Mouse (Mus musculus): Measurements from ENCODE around the gene Cdk17. TPM values are rescaled to one million over a fixed set of nuclear protein-coding genes. Genes with fewer than 3 reads are reported as not detected.
A peak's percentile ranks its signal among the peaks of the same experiment; 100 is the strongest.
"Not testable (repeated sequence)": the region's sequence is repeated elsewhere in the genome, so short reads cannot be mapped to it uniquely, and the experiment has no call there.

Gene Cdk17
- total RNA-seq, 2 experiments from 2014 or later = 207 to 216 TPM

DNA sequence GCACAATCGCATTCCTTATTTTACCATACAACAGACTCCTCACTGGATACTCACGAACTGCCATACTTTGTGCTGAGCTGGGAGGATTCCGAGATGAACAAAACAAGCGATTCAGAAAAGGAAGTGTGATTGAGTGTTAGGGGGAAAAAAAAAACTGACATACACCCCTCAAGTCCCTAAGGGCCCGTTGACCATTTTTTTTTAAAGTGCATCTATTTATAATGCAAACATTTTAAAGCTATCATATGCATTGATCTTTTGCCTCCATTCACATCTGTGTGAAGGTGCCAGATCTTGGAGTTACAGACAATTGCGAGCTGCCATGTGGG is 16.7 kb upstream of the Cdk17 start:
- intact Hi-C loops (cut with DNase I) = no loop called here
- TF ChIP-seq CTCF (IDR thresholded peaks at IDR 0.05) = no peak
- no peak for DNase-seq (ENCODE audit: extremely low spot score in 1 of 2, low spot score in 2 of 2)
- Histone ChIP-seq H3K27ac (peak overlapping the region; percentile 33), H3K4me3 (no peak overlapping the region)

GRCm38 (mm10) chr10:93144579-93144978 is 16.1 kb upstream of the Cdk17 start:
- no peak for TF ChIP-seq CTCF (IDR thresholded peaks at IDR 0.05)

DNA sequence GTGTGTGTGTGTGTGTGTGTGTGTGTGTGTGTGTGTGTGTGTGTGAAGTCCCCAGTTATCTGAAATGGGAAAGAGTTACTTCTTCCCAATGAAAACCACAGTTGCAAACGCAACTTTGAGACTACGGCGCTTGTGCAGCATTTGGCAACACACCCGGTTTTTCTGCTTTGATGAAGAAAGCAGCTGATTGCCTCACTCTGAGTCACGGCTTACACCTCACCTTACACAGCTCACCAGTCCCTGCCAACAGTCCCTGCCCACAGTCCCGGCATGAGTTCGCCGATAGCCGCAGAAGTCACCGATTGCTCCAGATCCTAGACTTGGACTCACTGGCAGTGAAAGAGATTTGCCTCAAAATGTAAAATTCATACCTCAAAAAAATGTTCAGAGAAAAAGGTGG is 15.6 kb upstream of the Cdk17 start:
- intact Hi-C loops (cut with DNase I) = no loop called here
- no peak for TF ChIP-seq CTCF (IDR thresholded peaks at IDR 0.05)
- Histone ChIP-seq H3K27ac (no peak overlapping the region), H3K4me3 (no peak overlapping the region)
- peak in 1 of 2 experiments; percentile 42 for DNase-seq (ENCODE audit: extremely low spot score in 1 of 2, low spot score in 2 of 2)

More at GRCm38 (mm10) chr10:93144579-93144978, 16.1 kb upstream of the Cdk17 start:
- no peak overlapping the region for H3K4me3 ChIP-seq
- intact Hi-C loops (cut with DNase I) = no loop called here
- no peak for DNase-seq (ENCODE audit: extremely low spot score in 1 of 2, low spot score in 2 of 2)
- no peak overlapping the region for H3K27ac ChIP-seq

GRCm38 (mm10) chr10:93146601-93147000 is 14.1 kb upstream of the Cdk17 start:
- no peak for DNase-seq (ENCODE audit: extremely low spot score in 1 of 2, low spot score in 2 of 2)
- TF ChIP-seq CTCF (IDR thresholded peaks at IDR 0.05) = no peak
- H3K27ac ChIP-seq = no peak overlapping the region
- intact Hi-C loops (cut with DNase I) = no loop called here
- H3K4me3 ChIP-seq = no peak overlapping the region

DNA sequence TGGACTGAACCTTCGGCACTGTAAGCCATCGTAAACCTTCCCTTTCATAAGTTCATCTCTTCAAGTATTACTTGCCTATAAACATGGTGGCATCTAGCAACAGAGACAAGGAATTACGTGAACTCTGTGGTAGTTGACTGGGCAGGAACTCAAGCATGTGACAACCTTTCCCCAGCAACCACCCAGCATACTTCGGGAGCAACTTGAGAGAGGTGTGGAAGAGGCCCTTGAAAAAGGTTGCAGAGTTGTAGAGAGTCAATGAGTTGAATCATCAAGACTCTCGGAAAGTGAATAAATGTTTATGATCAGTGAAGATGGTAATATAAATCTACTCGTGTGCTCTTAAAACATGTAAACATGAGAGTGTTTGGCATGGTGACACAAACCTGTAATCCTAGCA is 13.0 kb upstream of the Cdk17 start:
- no peak for DNase-seq (ENCODE audit: extremely low spot score in 1 of 2, low spot score in 2 of 2)
- no peak overlapping the region for H3K27ac ChIP-seq
- H3K4me3 ChIP-seq = no peak overlapping the region
- no peak for TF ChIP-seq CTCF (IDR thresholded peaks at IDR 0.05)
- intact Hi-C loops (cut with DNase I) = no loop called here

DNA sequence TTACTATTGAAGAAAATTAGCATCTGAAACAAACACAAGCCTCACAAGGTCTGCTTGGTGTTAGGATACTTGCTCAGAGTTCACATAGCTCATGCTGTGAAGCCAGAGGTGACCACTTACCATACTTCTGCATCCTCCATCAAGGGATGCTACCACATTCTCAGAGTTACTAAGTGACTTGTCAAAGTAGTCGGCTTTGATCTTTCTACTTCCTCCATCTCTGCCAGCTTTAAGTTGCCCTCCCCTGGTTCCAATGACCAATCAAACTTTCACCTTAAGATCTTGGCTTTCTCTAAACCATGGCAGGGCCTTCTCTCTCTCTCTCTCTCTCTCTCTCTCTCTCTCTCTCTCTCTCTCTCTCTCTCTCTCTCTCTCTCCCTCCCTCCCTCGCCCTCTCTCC is 11.1 kb upstream of the Cdk17 start:
- intact Hi-C loops (cut with DNase I) = no loop called here
- Histone ChIP-seq H3K27ac (no peak overlapping the region), H3K4me3 (no peak overlapping the region)
- DNase-seq (ENCODE audit: extremely low spot score in 1 of 2, low spot score in 2 of 2) = no peak
- no peak for TF ChIP-seq CTCF (IDR thresholded peaks at IDR 0.05)

DNA sequence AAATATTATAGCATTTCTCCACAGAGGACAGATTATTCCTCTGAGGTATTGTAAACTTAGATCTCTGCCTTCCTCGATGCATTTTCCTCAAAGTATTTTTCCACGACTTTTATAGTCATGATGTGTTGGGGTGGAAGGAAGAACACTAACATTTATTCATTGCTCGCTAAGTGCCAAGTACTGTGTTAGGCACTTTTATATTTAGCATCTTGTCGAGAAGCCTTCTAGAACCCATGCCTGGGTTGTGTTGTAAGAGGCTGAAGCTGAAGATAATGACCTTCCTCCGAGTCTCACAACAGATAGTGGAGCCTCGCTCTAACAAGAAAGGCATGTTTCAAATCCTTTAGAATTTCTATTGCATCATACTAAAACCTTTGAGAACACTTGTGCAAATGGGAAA is 8.9 kb upstream of the Cdk17 start:
- no peak for TF ChIP-seq CTCF (IDR thresholded peaks at IDR 0.05)
- Histone ChIP-seq H3K27ac (no peak overlapping the region), H3K4me3 (no peak overlapping the region)
- no peak for DNase-seq (ENCODE audit: extremely low spot score in 1 of 2, low spot score in 2 of 2)
- intact Hi-C loops (cut with DNase I) = no loop called here

- Histone ChIP-seq H3K27ac (no peak overlapping the region), H3K4me3 (no peak overlapping the region)
- intact Hi-C loops (cut with DNase I) = no loop called here
- TF ChIP-seq CTCF (IDR thresholded peaks at IDR 0.05) = no peak
- no peak for DNase-seq (ENCODE audit: extremely low spot score in 1 of 2, low spot score in 2 of 2)
Observed at GRCm38 (mm10) chr10:93152698-93153097, 8.0 kb upstream of the Cdk17 start.

DNA sequence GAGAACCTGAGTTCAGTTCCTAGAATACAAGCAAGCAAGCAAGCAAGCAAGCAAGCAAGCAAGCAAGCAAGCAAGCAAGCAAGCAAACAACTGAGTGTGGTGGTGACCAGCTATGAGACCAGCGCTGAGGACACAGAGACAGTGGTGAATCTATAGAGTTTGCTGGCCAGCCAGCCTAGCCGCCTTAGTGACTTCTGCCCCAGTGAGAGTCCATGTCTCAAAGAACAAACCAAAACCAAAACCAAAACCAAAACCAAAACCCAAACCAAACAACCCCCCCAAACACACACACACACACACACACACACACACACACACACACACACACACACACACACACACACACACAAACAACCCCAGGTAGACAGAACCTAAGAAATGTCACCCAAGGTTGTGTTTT is 7.3 kb upstream of the Cdk17 start:
- H3K4me3 ChIP-seq; intact Hi-C loops (cut with DNase I); H3K27ac ChIP-seq; DNase-seq (ENCODE audit: extremely low spot score in 1 of 2, low spot score in 2 of 2): not testable (repeated sequence)

DNA sequence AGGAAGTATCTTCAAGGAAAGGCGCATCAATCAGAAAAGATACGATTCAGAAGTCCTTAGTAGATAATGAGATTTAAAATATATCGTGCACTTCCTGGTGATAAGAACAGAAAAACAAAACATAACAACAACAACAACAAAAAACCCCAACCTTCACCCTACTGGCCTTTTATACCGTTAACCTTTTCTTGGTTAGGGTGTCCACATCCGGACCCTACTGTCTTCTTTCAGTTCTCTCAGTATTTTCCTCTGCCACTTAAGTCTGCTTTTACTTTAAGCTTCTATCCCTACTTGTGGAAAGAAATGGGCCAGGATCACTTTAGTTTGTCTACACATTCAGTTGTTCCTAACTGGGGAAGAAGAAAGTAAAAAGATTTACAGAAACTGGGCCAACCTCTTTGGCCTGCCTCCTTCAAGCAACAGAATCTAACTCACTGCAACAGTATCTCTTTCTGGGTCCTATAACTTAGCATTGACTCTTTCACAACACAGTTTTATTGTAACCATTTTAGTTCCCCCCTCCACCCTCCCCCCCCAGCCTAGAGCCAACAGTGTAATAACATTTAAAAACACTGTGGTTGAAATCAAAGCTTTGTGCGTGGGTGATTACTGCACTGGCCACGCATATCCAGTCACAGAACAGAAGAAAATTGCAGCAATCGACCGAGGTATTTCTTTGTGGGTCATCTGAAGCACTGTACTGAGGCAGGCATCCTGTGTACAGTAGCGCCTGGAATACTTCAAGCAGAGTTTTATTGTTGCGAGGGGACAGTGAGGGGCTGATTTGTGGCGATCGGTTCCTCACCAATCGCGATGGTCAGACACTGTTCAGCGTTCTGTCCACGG is 801 bp upstream of the Cdk17 start:
- no peak for DNase-seq (ENCODE audit: extremely low spot score in 1 of 2, low spot score in 2 of 2)
- TF ChIP-seq CTCF (IDR thresholded peaks at IDR 0.05) = no peak
- peak overlapping the region; percentile 62 for H3K27ac ChIP-seq
- H3K4me3 ChIP-seq = peak overlapping the region; percentile 96
- intact Hi-C loops (cut with DNase I) = loop anchor here (1.0 to 10.0 kb wide), 7 partner anchors 36 to 295 kb away; partner anchors contain the start of gene Lta4h

DNA sequence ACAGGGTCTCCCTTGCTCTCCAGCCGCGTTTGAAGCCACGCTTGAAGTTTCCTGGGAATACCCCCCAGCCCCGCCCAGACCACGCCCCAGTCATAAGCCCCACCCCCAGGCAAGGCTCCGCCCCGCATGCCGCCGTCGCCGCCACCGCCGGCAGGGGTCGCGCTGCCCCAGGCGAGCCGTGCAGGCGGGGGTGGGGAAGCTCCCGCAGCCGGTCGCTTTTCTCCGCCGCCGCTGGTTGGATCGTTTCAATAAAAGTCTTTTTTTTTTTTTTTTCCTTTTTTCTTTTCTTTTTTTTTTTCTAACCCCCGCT is 223 bp upstream of the Cdk17 start:
- peak overlapping the region; percentile 96 for H3K4me3 ChIP-seq
- intact Hi-C loops (cut with DNase I) = loop anchor here (1.0 to 10.0 kb wide), 6 partner anchors 36 to 294 kb away; partner anchors contain the start of gene Lta4h
- peak; percentile 84 to 89 for DNase-seq (ENCODE audit: extremely low spot score in 1 of 2, low spot score in 2 of 2)
- TF ChIP-seq CTCF (IDR thresholded peaks at IDR 0.05) = peak; percentile 93
- H3K27ac ChIP-seq = peak overlapping the region; percentile 99

DNA sequence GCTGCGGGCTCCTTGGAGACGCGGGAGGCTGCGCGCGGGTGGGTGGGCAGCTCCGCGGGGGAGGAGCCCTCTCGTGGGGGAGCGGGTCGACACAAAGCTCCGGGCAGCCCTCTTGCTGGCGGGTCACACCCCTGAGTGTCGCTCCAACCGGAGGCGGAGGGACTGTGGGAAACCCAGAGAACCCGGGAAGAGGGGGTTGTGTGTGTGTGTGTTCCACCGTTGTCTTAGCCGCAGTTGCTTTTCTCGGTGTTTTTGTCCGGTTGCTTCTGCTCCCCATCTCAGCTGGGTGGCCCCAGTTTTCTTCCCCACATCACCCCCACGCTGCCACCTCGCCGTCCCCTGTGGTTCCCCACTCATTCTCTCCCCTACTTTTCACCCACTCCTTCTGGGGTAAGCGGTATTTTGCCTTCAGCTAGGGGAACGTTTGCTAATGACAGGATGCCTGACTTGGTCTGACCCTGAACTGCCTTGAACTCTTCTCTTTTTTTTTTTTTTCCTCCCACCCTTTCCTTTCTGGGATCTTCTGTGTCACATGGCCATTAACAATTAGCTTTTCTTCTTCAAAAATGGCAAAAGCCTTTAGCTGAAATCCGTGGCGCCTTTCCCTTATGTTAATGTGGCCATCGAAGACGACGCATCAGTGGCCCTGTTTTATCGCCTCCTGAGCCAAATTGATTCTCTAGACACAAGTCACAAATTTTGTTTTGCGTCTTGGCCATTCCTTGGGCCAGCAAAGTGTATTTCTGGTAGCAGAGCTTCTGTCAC is 1.0 kb downstream of the Cdk17 start:
- intact Hi-C loops (cut with DNase I) = loop anchor here (2.0 to 10.0 kb wide), 5 partner anchors 51 to 293 kb away; partner anchors contain the start of gene Lta4h

More for the DNA sequence above, 1.0 kb downstream of the Cdk17 start:
- TF ChIP-seq CTCF (IDR thresholded peaks at IDR 0.05) = no peak
- peak in 1 of 2 experiments; percentile 57 for DNase-seq (ENCODE audit: extremely low spot score in 1 of 2, low spot score in 2 of 2)
- H3K27ac ChIP-seq = peak overlapping the region; percentile 99
- peak overlapping the region; percentile 96 for H3K4me3 ChIP-seq

All from left cerebral cortex, adult 2 months (tissue).